Mouse (Mus musculus): ENCODE data around the gene Stat3.

Stat3 gene

DNA sequence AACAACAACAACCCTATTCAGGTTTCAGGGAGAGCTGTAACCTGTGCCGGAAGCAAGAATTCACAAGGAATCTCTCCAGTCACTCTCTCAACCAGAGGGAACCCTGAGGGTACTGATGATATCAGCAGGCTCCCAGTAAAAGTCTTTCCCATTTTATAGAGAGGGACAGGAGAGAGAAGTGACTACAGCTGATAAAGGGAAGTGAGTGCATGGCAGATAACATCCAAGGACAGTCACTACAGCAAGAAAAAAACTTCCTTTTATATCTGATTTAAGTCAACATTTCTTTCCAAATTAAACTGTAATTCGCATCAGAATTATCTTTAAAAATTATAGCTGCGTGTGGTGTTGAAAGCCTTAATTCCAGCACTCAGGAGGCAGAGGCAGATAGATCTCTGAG is 12.0 kb downstream of the Stat3 start:
- DNase-seq (ENCODE audit: low read depth, low spot score), result no peak

DNA sequence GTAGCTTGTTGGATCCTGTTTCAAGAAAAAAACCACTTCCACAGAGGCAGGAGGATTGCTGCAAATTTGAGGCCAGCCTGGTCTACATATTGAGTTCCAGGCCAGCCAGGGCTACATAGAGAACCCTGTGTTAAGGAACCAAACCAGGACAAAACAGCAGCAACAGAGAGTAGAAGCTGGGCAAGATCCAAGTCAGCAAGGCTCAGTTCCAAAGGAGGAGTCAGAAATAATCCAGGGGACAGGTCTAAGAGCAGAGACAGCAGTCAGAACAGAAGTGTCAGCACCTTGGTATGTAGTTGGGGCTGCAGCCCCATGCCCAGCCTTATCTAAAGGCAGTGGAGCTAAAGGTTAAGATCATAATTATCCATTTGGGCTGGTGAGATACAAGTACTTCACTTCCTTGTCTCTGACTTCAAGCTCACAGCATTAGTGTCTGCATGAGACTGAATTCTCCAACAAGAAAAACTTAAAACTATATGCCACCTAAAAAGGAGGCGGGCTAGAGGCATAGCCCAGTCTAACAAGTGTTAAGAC is 14.9 kb downstream of the Stat3 start:
- no peak for DNase-seq (ENCODE audit: low read depth, low spot score)

DNA sequence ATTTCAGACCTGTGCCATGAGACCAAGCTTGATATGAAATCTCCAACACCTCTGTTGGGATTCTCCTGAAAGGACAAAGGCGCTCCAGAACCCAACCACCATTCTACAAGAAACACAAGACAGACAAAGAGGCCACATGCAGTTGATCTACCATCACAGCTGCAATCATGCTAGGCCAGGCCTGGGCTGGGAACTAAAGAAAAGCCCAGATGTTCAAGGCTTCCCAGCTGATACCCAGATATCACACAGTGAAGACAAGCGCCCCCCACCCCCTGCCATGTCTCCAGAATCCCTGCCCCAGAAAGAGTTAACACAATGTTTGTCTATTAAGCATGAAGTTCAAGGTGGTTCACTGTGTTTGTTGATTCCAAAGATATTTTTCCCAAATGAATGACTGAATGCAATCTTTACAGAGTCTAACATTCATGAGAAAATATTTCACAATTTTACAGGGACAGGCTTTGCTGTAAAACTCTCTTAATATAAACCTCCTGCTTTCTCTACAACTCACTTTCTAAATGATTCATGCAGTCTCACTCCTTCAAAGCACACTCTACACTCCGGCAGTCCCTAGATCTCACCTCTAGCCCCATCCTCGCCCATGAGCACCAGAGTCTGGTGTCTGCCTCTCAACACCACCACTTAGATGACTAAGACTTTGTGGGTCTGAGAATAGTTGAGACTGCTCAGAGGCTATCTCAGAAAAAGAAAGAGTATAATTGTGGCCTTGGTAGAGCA is 18.3 kb downstream of the Stat3 start:
- DNase-seq (ENCODE audit: low read depth, low spot score), result peak; percentile 36

DNA sequence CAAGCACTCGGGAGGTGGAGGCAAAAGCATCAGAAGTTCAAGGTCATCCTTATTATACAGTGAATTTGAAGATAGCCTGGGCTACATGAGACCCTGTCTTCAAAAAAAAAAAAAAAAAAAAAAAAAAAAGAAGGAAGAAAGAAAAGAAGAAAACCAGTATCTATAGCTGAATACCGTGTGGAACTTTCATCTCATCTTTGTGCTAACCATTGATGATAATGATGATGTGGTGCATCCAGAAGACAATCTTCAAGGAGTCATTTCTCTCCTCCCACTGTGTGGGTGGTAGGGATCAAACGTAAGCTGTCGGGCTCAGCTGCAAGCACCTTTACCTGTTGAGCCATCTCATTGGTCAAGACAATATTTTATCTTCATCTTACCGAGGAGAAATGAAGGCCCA is 21.3 kb downstream of the Stat3 start:
- no peak for DNase-seq (ENCODE audit: low read depth, low spot score)

DNA sequence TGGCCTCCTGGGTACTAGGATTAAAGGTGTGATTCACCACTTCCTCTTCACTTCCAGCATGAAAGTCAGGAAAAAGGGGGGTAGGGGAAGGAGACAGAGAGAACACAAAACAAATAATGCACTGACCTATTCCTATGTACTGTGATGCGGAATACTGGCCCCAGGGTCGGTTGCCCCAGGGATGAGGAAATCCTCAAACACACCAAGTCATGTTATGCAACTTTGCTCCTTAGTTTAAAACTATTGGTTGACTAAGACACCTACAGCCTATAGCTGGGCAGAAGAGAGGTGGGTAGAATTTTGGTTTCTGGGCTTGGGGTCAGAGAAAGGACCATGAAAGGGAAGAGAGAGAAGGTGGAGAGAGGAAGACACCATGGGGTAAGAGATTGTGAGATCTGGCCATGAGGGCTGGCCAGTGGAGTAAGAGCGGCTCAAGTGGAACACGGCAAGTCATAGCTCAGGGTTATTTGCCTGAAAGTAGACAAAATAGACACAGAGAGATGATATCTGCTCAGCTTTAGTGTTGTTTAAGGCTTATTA is 22.8 kb downstream of the Stat3 start:
- DNase-seq (ENCODE audit: low read depth, low spot score), result no peak

DNA sequence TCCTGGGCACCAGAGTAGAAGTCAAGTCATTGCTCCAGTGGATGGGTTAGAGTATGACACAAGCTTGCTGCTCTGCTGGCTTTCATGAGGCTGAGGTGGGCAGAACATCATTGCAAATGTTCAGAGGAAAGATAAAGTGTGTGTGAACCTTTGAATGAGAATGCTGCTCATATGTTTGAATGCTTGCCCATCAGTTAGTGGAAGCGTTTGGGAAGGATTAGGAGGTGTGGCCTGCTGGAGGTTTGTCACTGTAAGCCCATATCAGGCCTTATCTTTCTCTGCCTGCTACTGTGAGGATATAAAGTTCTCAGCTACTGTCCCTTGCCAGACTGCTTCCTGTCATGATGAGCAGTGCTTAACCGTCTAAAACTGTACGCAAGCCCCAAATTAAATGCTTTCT is 24.3 kb downstream of the Stat3 start:
- DNase-seq (ENCODE audit: low read depth, low spot score), result no peak

DNA sequence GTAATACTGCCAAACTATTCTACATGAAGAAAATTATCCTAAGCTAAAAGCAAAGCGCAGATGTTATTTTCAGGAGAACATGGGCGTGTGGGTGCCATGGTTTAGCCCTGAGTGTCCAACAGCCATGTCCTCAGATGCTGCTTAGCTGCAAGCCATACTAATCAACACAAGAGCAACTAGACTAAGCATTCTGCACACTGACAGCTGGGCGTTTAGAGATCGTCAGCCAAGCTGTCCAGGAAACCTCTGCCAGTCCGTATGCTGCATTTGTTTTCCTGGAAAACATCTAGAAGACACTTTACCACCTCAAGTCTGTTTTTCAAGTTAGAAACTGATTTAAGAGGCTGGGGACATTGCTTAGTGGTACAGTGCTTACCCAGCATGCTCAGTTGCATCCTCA is 24.9 kb downstream of the Stat3 start:
- peak; percentile 39 for DNase-seq (ENCODE audit: low read depth, low spot score)

DNA sequence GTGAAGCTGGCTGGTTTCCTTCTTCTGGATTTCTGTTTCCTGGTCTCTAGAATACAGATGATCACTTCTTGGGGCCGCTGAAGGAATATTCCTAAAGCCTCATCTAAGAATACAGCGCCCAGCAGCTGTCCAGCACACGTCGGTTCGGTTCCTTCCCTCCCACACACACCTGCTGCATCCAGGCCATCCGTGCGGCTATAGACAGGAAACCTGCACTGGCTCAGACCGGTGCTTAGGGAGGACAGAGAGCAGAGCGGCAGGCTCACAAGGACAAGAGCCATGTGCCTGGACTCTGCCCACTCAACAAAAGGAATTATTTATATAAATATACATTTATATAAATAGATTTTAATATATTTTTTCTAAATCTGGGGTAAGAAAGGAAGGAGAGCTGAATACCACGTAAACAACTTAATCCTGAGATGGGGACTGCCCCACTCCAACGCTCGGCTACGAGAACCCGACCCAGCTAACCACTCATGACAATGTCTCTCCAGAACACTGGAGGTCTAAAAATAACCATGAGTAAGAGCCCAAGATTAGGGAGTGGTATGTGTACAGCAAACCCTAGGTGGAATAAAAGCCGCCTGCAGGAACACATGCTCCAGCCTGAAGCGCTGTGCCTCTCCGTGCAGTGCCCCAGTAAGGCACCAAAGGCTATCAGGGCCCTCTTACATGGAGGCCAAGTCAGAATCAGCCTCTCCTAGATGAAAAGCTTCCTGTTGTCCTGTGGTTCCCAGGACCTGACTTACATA is 26.8 kb downstream of the Stat3 start:
- DNase-seq (ENCODE audit: low read depth, low spot score), result peak; percentile 25

DNA sequence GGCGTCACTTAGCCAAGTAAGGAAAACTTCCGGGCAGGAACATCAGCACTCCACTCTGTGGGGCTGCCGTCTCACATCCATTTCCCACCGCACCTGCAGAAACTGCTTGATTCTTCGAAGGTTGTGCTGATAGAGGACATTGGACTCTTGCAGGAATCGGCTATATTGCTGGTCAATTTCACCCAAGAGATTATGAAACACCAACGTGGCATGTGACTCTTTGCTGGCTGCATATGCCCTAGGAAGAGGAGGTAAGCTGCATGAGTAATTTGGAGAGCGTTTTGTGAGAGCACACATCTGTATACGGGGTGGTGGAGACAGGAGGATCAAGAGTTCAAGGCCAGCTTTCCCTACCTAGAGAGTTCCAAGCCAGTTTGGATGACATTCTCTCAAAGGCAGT is 30.8 kb downstream of the Stat3 start:
- no peak for DNase-seq (ENCODE audit: low read depth, low spot score)

DNA sequence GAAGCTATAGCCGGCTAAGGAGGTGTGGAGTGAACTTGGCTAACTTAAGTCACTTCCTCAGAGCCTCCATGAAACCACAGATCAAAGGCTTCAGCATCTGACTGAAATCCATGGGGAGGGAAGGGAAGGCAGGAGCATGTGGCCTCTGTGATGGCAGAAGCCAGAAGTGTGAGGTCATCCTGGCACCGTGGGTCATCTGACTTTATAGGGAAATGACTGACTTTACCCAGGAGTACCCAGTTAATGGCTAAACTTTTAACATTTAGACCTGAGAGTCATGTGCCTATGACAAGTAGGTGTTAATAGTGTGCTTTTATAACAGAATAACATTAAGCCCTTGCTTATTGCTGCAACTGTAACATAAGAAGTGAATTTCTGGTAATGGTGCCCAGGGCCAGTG is 31.2 kb downstream of the Stat3 start:
- DNase-seq (ENCODE audit: low read depth, low spot score), result no peak

DNA sequence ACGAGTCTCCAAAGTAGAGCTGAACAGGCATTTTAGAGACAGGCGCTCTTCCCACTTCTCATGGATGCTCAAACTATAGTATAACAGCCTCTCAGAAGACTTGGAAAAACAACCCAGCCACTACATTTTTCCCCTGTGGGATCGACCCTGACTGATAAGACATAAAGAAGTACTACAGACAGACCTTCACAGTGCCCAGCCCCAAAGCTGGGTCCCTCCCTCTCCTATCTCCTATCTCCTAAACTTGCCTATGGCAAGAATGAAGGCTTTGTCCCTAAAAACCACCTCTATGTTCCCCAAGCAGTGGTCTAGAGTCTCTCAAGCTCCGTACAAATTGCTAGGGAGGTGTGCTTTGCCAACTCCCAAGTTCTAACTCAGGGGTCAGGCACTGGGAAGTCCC is 32.5 kb downstream of the Stat3 start:
- DNase-seq (ENCODE audit: low read depth, low spot score), result no peak

DNA sequence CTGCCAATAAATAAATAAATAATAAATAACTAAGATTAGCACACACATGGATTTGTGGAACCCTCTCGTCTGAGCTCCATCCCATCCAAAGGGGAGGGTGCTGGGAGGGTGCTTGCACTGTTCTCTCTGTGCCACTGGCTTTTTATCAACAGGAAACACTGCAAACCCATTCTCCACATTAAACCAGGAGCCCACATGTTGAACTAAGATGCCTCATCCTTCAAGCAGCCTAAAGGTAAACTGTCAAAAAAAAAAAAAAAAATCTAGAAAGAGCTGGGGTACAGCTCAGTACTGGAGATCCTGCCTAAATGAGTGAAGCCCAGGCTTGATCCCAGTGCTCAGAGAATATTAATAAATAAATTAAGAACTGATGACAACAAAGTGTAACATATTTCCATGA is 33.4 kb downstream of the Stat3 start:
- no peak for DNase-seq (ENCODE audit: low read depth, low spot score)

DNA sequence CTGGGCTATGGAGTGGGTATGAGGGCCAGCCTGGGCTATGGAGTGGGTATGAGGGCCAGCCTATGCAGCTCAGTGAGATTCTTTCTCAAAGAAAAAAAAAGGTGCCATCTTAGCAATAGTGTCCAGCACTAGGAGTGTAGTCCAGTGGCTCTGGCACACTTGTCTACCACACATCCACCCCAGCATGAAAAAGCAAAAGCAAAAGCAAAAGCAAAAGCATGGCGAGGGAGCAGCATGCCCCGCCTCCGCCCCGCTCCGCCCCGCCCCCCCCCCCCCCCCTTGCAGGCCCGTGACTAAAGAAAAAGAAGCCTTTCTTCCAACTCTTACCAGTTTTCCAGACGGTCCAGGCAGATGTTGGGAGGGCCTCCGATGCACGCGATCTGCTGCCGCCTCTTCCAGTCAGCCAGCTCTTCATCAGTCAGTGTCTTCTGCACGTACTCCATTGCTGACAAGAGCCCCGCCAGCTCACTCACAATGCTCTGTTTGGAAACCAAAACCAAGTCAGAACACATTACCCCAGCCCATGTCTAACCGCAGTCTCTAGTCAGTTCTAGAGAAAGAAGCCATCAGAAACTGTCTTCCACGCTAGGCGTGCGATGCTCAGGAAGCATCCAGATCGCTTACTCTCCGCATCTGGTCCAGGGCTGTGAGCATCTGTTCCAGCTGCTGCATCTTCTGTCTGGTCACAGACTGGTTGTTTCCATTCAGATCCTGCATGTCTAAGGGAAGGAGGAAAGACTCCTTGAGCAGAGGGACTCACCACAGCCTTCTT is 34.6 kb downstream of the Stat3 start:
- peak; percentile 45 for DNase-seq (ENCODE audit: low read depth, low spot score)

DNA sequence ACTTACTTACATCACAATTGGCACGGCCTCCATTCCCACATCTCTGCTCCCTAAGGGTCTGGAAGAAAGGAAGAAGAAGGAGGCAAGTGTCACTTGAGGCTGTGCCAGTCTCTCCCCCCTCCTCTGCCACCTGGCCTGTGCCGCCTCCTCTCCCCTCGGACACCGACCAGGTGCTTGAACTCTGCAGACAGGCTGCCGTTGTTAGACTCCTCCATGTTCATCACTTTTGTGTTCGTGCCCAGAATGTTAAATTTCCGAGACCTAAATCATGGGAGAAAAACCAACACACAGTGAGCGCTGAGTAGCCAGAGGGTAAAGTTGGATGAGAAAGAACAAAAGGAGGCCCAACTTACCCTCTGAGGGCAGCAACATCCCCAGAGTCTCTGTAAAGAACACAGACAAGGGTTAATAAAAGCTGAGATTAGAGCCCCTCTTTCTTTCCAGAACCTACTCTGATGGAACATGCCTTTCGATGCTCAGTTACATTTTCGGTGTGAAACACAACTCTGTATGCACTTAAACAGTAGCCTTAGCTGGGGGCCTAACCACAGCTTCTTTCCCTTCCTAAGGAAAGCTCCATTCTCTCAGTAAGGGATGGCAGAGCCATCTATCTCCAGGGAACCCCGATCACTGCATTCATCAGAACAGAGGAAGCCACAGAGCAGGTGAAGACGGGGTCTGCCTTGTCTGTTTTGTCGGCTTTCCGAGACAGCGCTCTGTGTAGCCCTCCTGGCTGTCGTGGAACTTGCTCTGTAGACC is 40.7 kb downstream of the Stat3 start:
- DNase-seq (ENCODE audit: low read depth, low spot score), result no peak

DNA sequence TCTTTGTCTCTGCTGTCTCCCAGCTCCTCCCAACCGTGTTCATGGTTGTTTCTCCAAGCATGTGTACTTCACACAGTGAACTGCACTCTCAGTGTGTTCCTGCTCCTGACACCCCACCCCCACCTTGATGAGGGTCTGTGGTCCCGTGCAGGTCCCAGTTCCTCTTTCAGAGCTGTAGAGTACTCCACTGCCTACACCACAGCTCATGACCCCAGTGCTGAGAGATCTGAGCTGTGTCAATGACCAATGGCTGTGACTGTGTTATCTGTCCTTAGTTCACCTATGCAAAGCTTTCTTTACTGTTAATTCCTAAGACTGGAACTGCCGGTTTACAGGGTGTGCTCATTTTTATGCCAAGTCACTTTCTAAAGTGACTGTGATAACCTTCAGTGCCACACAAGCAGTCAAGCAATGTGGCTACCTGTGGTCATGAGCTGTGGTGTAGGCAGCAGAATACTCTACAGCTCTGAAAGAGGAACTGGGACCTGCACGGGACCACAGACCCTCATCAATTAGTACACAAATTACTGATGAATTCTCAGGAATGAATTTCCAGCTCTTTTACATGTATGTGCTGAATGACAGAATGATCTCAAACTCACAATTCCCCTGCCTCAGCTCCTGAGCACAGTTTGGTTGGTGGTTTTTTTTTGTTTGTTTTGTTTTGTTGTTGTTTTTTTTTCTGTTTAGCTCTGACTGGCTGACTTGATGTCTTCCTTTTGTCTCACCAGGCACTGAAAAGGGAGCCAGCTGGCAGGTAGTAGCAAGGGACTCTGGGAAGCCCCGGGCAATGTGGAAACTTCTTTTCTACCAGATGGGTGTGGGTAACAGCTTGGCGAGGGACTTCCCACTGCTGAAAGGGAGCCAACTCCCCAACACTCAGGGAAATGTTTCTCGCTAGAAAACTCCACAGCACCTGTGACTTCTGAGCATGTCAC is 41.8 kb downstream of the Stat3 start:
- DNase-seq (ENCODE audit: low read depth, low spot score), result peak; percentile 81

DNA sequence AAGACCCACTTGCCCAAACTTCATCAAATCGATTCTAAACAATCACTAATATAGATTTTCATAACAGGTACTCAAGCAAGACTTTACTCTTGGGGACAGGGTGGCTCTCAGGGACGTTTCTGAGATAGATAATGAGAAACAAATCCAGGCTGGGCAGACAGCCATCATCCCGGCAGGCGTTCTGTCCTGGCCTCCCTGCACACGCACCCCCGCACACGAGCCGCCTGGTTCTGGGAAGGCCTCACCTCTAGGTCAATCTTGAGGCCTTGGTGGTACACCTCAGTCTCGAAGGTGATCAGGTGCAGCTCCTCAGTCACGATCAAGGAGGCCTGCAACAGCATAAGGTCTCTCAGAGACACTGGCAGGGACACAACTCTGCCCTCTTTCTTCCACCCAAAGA is 43.3 kb downstream of the Stat3 start:
- peak; percentile 51 for DNase-seq (ENCODE audit: low read depth, low spot score)

DNA sequence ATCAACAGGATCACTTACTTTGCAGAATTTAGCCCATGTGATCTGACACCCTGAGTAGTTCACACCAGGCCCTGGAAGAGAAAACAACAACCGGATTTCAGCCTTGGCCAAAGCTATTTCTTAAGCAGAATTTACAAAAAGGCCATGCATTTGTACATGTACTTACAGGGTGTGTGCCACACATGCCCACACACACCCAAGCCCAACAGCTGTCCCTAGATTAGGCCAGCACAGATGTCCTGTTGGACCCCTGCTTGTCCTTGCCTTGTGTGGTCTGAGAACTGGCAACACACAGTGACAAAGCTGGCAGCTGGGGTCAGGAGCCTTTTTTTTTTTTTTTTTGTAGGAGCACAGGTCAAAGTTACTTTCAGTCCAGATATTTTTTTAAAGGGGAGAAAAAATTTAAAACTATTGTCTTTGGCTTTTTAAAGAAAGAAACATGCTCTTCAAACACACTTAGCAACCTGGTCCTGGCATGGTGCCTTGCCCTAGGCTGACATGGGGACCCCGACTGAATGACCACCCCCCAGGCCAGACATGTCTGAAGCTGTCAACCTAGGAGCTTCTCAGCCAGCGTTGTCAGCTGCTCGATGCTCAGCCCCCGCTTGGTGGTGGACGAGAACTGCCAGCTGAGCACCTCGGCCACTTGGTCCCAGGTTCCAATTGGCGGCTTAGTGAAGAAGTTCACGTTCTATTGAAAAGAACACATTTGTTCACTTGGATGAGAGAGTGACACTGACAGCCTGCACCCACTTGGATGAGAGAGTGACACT is 45.0 kb downstream of the Stat3 start:
- no peak for DNase-seq (ENCODE audit: low read depth, low spot score)

DNA sequence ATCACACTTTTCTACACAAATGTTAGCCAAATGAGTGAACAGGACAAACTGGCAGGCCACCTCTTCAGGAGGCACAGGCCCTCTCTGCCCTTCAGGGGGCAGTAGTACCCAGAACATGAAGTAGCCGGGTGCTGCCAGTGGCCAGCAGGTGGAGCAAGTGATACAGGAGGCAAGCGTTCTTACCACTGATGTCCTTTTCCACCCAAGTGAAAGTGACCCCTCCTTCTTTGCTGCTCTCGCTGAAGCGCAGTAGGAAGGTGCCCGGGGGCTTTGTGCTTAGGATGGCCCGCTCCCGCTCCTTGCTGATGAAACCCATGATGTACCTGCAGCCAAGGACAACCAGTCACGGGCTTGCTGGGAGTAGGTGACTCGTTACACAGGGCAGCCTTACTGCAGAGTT is 45.9 kb downstream of the Stat3 start:
- peak; percentile 96 for DNase-seq (ENCODE audit: low read depth, low spot score)

DNA sequence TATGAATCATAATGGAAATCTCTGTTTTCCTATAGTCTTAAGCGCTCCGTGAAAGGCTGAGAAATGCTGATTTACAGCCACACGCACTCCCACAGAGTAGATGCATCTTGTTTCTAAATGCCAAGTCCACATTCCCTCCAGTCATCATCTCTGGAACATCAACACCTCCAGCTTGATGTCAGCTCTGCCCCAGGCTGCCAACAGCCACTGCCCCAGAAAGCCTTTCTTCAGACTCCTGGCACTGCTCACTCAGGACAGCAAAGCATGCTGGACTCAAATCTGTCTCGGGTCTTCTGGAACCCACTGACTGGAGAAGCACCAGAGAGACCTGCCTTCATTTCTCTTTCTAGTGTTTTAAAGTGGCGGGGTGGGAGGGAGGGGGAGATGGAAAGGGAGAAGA is 46.9 kb downstream of the Stat3 start:
- DNase-seq (ENCODE audit: low read depth, low spot score), result peak; percentile 48

Data from brain, adult 2 months (tissue).